Mouse (Mus musculus) myocyte (in vitro differentiated cells): ENCODE data around the gene Ophn1. TPM values are rescaled to one million over a fixed set of nuclear protein-coding genes. Genes with fewer than 3 reads are reported as not detected.

Experiments used
- H3K27me3 ChIP-seq: one replicate; pipeline ENCODE4 v1.6.1; 2011; ENCODE audit not compliant: control insufficient read depth, insufficient read depth, insufficient read length
- H3K36me3 ChIP-seq: one replicate; pipeline ENCODE4 v1.6.1; 2011; ENCODE audit not compliant: control insufficient read depth, insufficient read depth
- H3K4me2 ChIP-seq: one replicate; pipeline ENCODE4 v1.6.1; 2011; ENCODE audit warnings: low read depth, control low read depth
- H3K4me3 ChIP-seq: one replicate; pipeline ENCODE4 v1.5.1; 2011; ENCODE audit warnings: mild to moderate bottlenecking, control low read depth, moderate library complexity
- H3K79me2 ChIP-seq: one replicate; pipeline ENCODE4 v1.6.1; 2011; ENCODE audit not compliant: control insufficient read depth, insufficient read depth
- H3ac ChIP-seq: one replicate; pipeline ENCODE4 v1.6.1; 2011; ENCODE audit not compliant: control insufficient read depth, insufficient read length
- CEBPB ChIP-seq: IDR thresholded peaks from 2 replicates; pipeline ENCODE4 v1.6.1; 2011; ENCODE audit warnings: mild to moderate bottlenecking, moderate library complexity; ENCODE audit not compliant: poor library complexity, insufficient read depth, severe bottlenecking
- E2F4 ChIP-seq: IDR thresholded peaks from one replicate; pipeline ENCODE4 v1.6.1; 2011; ENCODE audit warnings: mild to moderate bottlenecking, control low read depth, moderate library complexity; ENCODE audit not compliant: insufficient read depth
- MAX ChIP-seq: IDR thresholded peaks from one replicate; pipeline ENCODE4 v1.6.1; 2011; ENCODE audit warnings: low read depth, mild to moderate bottlenecking, control low read depth
- MYOD1 ChIP-seq, 3 experiments: IDR thresholded peaks; one replicate each; pipeline ENCODE4 v1.6.1; 2011; ENCODE audit warnings: control low read depth in 2 of 3, low read depth in 2 of 3, mild to moderate bottlenecking in 2 of 3, moderate library complexity in 1 of 3; ENCODE audit not compliant: insufficient read length in 2 of 3, control insufficient read depth in 1 of 3
- MYOG ChIP-seq, 3 experiments: IDR thresholded peaks; one replicate each; pipeline ENCODE4 v1.6.1; 2011; ENCODE audit warnings: control low read depth in 2 of 3, low read depth in 2 of 3, mild to moderate bottlenecking in 2 of 3; ENCODE audit not compliant: insufficient read length in 2 of 3, control insufficient read depth in 1 of 3, insufficient read depth in 1 of 3
- POLR2A ChIP-seq: IDR thresholded peaks from one replicate; pipeline ENCODE4 v1.6.1; 2011; ENCODE audit warnings: low read depth, mild to moderate bottlenecking, control low read depth, moderate library complexity; ENCODE audit not compliant: insufficient read length
- POLR2AphosphoS2 ChIP-seq: IDR thresholded peaks from one replicate; pipeline ENCODE4 v1.6.1; 2011; ENCODE audit warnings: low read depth, control low read depth; ENCODE audit not compliant: insufficient read length
- REST ChIP-seq: IDR thresholded peaks from one replicate; pipeline ENCODE4 v1.6.1; 2011; ENCODE audit warnings: mild to moderate bottlenecking, control low read depth, moderate library complexity; ENCODE audit not compliant: insufficient read depth, insufficient read length
- SRF ChIP-seq: IDR thresholded peaks from one replicate; pipeline ENCODE4 v1.6.1; 2011; ENCODE audit warnings: low read depth; ENCODE audit not compliant: control insufficient read depth, insufficient read length
- TCF12 ChIP-seq: IDR thresholded peaks from one replicate; pipeline ENCODE4 v1.6.1; 2011; ENCODE audit warnings: mild to moderate bottlenecking, control low read depth; ENCODE audit not compliant: poor library complexity, insufficient read depth, severe bottlenecking
- TCF3 ChIP-seq: IDR thresholded peaks from one replicate; pipeline ENCODE4 v1.6.1; 2011; ENCODE audit warnings: low read depth, control low read depth; ENCODE audit not compliant: insufficient read length
- USF1 ChIP-seq: IDR thresholded peaks from one replicate; pipeline ENCODE4 v1.6.1; 2011; ENCODE audit warnings: low read depth, mild to moderate bottlenecking, control low read depth, moderate library complexity
- polyA plus RNA-seq: library from polyadenylated mRNA; unstranded; fragments of >200 nt; fragmentation: generic; extraction: Trizol; gene quantifications from one replicate; pipeline ENCODE4 v1.2.1, GENCODE M21; 2012; ENCODE audit warnings: missing spikeins

The Ophn1 gene
- polyA plus RNA-seq, 1 experiment, result 3.6 TPM

DNA sequence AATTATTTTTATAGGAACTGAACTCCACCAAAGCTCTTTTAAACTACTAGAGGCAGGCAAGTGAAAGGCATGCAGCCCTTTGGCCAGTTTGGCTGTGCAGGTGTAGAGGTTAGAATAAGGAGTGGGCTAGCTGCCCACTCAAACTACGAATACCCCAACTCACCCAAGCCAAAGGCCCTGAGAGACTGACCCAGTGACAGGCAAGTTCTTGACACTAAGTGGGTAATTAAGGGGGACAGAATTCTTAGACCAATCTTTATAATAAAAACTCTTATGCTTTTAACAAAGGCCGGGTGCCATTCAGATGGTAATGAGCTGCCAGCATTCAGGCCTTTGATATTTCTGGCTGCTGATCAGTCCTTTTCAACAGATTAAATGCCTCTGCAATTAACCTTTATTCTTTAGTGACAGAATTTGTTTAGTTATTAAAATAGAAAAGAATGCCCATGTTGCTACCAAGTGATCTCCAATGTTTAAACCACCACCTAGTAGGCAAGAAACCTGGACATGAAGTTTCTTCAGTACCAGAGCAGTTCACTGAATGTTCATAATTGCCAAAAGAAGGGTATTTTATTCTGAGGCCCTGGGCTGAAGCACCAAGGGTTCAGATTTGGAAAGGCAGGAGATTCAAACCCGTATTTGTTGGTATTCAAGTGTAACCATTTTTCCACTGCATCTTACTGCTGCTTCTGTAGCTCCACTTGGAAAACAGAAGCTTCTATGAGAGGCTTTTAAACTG is 262.0 kb downstream of the Ophn1 start:
- no peaks in the 10 kb centered on the region for H3K79me2 ChIP-seq
- no peak overlapping the region for H3K4me2 ChIP-seq
- no peak overlapping the region for H3ac ChIP-seq
- no peaks in the 10 kb centered on the region for H3K27me3 ChIP-seq
- TF ChIP-seq REST (no peak), TCF12 (no peak), MAX (no peak), POLR2A (no peak), CEBPB (no peak), USF1 (no peak), MYOG (IDR thresholded peaks at IDR 0.05; ENCODE audit: control insufficient read depth in 1 of 3, insufficient read depth in 1 of 3, insufficient read length in 2 of 3, low read depth in 2 of 3) (no peak), MYOD1 (IDR thresholded peaks at IDR 0.05; ENCODE audit: control insufficient read depth in 1 of 3, insufficient read length in 2 of 3, low read depth in 2 of 3) (no peak)
- H3K36me3 ChIP-seq, result no peaks in the 10 kb centered on the region
- no peak overlapping the region for H3K4me3 ChIP-seq

GRCm38 (mm10) chrX:98618865-98619264 is 272.0 kb downstream of the Ophn1 start:
- TF ChIP-seq REST, result no peak
- TF ChIP-seq POLR2A, result no peak
- no peak for TF ChIP-seq SRF
- TF ChIP-seq USF1, result no peak
- TF ChIP-seq MAX, result no peak
- TF ChIP-seq POLR2AphosphoS2, result no peak
- TF ChIP-seq CEBPB, result no peak
- no peak for TF ChIP-seq MYOD1 (IDR thresholded peaks at IDR 0.05; ENCODE audit: control insufficient read depth in 1 of 3, insufficient read length in 2 of 3, low read depth in 2 of 3)
- TF ChIP-seq E2F4, result no peak
- no peak for TF ChIP-seq TCF12
- TF ChIP-seq MYOG (IDR thresholded peaks at IDR 0.05; ENCODE audit: control insufficient read depth in 1 of 3, insufficient read depth in 1 of 3, insufficient read length in 2 of 3, low read depth in 2 of 3), result no peak
- TF ChIP-seq TCF3, result no peak
- H3K79me2 ChIP-seq, result no peaks in the 10 kb centered on the region
- H3ac ChIP-seq, result no peak overlapping the region
- no peak overlapping the region for H3K4me2 ChIP-seq
- H3K27me3 ChIP-seq, result no peaks in the 10 kb centered on the region
- no peaks in the 10 kb centered on the region for H3K36me3 ChIP-seq
- no peak overlapping the region for H3K4me3 ChIP-seq

DNA sequence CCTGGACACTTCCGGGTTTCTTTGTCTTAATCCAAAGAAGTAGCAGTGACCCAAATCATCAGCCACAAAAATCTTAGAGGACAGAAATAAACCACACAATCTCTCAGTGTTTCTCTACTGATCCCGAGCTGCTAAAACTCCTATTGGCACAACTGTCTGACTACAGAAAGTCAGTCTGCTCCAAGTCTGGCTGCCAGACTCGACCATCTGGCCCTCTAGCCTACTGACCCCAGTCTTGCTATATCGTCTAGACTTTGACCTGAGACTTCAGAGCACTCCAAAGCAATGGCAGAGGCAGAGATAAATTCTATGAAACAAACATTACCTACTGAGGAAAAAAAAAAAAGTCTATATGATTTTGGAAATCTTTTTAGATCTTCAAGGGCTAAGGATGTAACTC is 273.4 kb downstream of the Ophn1 start:
- H3K27me3 ChIP-seq, result no peaks in the 10 kb centered on the region
- no peak overlapping the region for H3K4me2 ChIP-seq
- no peak overlapping the region for H3K4me3 ChIP-seq
- TF ChIP-seq REST, result no peak
- TF ChIP-seq E2F4, result no peak
- no peak for TF ChIP-seq CEBPB
- no peak for TF ChIP-seq POLR2A
- no peak for TF ChIP-seq MYOD1 (IDR thresholded peaks at IDR 0.05; ENCODE audit: control insufficient read depth in 1 of 3, insufficient read length in 2 of 3, low read depth in 2 of 3)
- TF ChIP-seq TCF12, result no peak
- TF ChIP-seq MYOG (IDR thresholded peaks at IDR 0.05; ENCODE audit: control insufficient read depth in 1 of 3, insufficient read depth in 1 of 3, insufficient read length in 2 of 3, low read depth in 2 of 3), result no peak
- TF ChIP-seq MAX, result no peak
- no peak for TF ChIP-seq POLR2AphosphoS2
- TF ChIP-seq TCF3, result no peak
- TF ChIP-seq USF1, result no peak
- TF ChIP-seq SRF, result no peak
- no peaks in the 10 kb centered on the region for H3K79me2 ChIP-seq
- H3ac ChIP-seq, result no peak overlapping the region
- H3K36me3 ChIP-seq, result no peaks in the 10 kb centered on the region

DNA sequence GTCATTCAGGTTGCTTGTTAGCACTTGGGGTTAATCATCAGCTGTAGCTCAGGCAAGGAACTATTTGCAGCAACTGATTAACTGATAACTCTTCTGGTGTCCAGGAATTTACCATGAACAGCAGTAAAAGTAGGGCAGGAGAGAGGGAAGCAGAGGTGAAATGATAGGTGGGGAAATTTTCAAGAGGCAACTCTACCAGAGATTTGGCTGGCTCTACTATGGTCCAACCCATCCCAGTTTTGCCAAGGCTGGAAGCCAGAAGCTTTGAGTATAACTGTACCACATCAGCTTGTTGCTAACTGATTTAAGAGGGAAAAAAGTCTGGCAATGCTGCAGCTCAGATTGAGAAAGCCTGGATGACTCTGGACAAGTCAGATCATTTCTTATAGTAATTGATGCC is 316.6 kb downstream of the Ophn1 start:
- Histone ChIP-seq H3K4me2 (no peak overlapping the region), H3ac (no peak overlapping the region), H3K4me3 (no peak overlapping the region), H3K27me3 (no peaks in the 10 kb centered on the region), H3K79me2 (no peaks in the 10 kb centered on the region), H3K36me3 (no peaks in the 10 kb centered on the region)
- TF ChIP-seq POLR2A (no peak), USF1 (no peak), SRF (no peak), REST (no peak), MYOD1 (IDR thresholded peaks at IDR 0.05; ENCODE audit: control insufficient read depth in 1 of 3, insufficient read length in 2 of 3, low read depth in 2 of 3) (no peak), TCF3 (no peak), CEBPB (no peak), E2F4 (no peak), POLR2AphosphoS2 (no peak), MYOG (IDR thresholded peaks at IDR 0.05; ENCODE audit: control insufficient read depth in 1 of 3, insufficient read depth in 1 of 3, insufficient read length in 2 of 3, low read depth in 2 of 3) (no peak), MAX (no peak), TCF12 (no peak)

GRCm38 (mm10) chrX:98546458-98546857 is 344.4 kb downstream of the Ophn1 start:
- no peaks in the 10 kb centered on the region for H3K36me3 ChIP-seq
- no peaks in the 10 kb centered on the region for H3K27me3 ChIP-seq
- TF ChIP-seq REST (no peak), SRF (no peak), POLR2AphosphoS2 (no peak)
- no peak overlapping the region for H3K4me2 ChIP-seq
- no peak overlapping the region for H3ac ChIP-seq
- H3K4me3 ChIP-seq, result no peak overlapping the region
- H3K79me2 ChIP-seq, result no peaks in the 10 kb centered on the region
